Mouse (Mus musculus): ENCODE measurements around the gene B3glct.
A peak's percentile ranks its signal among the peaks of the same experiment; 100 is the strongest.

Gene B3glct

DNA sequence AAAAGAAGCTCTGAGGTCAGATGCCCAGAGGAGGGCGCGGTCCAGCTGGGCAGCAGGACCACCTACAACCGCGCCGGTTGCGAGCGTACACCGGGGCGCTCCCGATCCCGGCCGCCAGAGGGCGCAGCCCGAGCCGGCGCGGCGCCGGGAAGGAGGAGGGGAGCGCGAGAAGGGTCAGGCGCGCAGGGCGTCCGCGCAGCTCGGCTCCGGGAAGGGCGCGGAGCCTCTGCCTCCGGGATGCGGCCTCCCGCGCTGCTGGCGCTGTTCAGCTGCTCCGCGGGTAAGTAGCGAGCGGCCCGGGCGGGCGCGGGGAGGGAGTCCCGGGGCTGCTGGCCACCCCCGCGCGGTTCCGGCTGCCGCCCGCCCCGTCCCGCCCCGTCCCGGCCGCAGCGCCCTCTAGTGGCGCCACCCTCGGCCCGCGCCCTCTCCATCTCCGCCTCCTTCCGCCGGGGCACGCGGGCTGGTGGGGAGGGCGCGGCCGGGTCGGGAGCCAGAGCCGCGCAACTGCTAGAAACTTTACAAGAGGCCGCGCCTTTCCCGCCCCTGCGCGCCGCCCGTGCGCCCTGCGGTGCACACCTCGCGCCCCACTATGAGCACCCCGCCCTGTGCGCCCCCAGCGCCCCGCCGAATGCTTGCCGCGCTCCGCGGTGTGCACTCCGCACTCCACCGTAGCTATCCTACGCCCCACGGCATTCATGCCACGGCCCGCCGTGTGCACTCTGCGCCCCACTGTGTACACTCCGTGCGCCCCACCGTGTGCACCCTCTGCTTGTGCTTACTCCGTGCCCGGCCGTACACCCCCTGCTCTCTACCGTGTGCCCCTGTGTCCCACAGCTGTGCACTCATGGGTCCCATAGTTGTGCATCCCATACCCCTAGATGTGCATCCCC is at the start of gene B3glct:
B3glct (plus strand) TSS at position 131 of the 890 bp plus-strand sequence.
- TF ChIP-seq CTCF (conservative IDR thresholded peaks at IDR 0.05; ENCODE audit: low read length) (no peak), NANOG (IDR thresholded peaks at IDR 0.05; ENCODE audit: borderline replicate concordance, low read length) (no peak), POU5F1 (IDR thresholded peaks at IDR 0.05; ENCODE audit: borderline replicate concordance, low read length) (no peak)
- peaks cover 11% of the 10 kb centered on the region for H3K4me1 ChIP-seq (replicated peaks; ENCODE audit: low read depth, low read length)
- peak within 1 kb of the TSS; percentile 90 for H3K4me3 ChIP-seq (replicated peaks; ENCODE audit: low read length)
- no peaks in the 10 kb centered on the region for H3K36me3 ChIP-seq (ENCODE audit: insufficient read depth, low read length)
- peaks cover 44% of the 10 kb centered on the region for H3K9me3 ChIP-seq (ENCODE audit: low read length)
- H3K27me3 ChIP-seq (ENCODE audit: insufficient read depth, low read length), result peaks cover 3% of the 10 kb centered on the region; the same call in 1 of the 2 replicates

DNA sequence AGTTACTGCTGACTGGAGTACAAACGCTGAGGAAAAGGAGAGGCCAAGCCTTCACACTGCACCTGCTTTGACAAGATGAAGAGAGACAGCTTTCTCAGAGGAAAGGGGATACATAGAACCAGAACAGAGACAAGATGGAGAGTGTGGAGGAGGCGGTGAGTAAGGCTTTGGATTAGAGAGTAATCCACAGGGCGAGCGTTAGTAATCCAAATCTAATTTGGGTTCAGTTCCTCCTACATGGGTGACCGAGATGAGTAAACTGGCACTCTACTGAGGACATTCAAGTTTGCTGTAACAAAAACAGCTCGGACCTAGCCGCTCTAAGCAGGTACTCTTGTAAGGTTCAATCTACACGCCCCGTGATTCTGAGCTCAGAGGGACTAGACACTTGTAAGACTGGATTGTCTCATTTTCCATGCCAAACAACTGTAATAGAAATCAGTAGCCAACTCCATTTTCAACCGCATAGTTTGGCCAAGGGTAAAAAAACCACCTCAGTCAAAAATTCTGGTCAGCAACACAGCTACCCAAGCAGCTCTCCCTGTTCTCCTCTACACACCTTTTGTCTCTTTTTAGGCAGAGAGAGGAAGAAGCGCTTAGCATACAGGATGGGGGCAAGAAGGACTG is 43.5 kb upstream of the B3glct start:
- H3K36me3 ChIP-seq (ENCODE audit: insufficient read depth, low read length), result peaks cover 56% of the 10 kb centered on the region
- TF ChIP-seq CTCF (conservative IDR thresholded peaks at IDR 0.05; ENCODE audit: low read length), result no peak
- TF ChIP-seq NANOG (IDR thresholded peaks at IDR 0.05; ENCODE audit: borderline replicate concordance, low read length), result no peak
- H3K9me3 ChIP-seq (ENCODE audit: low read length), result no peaks in the 10 kb centered on the region
- H3K4me1 ChIP-seq (replicated peaks; ENCODE audit: low read depth, low read length), result peaks cover 40% of the 10 kb centered on the region
- H3K4me3 ChIP-seq (replicated peaks; ENCODE audit: low read length), result peak overlapping the region; percentile 88
- peaks cover 8% of the 10 kb centered on the region; the same call in 1 of the 2 replicates for H3K27me3 ChIP-seq (ENCODE audit: insufficient read depth, low read length)

DNA sequence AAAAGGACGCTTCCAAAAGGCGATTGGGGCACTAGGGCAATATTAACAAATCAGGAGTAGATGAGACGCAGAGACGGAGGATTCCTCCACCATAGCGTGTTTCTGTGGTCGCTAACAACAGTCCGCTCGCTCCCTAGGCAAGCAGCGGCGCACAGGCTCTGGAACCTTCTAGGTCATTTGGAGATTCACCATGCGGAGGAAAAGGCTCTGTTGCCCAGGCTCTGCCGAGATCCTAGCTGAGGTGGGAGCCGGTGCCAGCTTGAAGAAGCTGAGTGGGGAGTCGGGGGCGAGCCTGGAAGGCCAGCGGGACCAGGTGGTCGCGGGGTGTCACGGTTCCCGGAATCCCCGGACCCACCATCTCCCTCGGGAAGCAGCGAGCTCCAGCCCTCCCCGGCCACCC is 42.5 kb upstream of the B3glct start:
- Histone ChIP-seq H3K9me3 (ENCODE audit: low read length) (no peaks in the 10 kb centered on the region), H3K36me3 (ENCODE audit: insufficient read depth, low read length) (peaks cover 46% of the 10 kb centered on the region), H3K4me3 (replicated peaks; ENCODE audit: low read length) (peak overlapping the region; percentile 88), H3K4me1 (replicated peaks; ENCODE audit: low read depth, low read length) (peaks cover 40% of the 10 kb centered on the region), H3K27me3 (ENCODE audit: insufficient read depth, low read length) (peaks cover 8% of the 10 kb centered on the region; the same call in 1 of the 2 replicates)
- no peak for TF ChIP-seq POU5F1 (IDR thresholded peaks at IDR 0.05; ENCODE audit: borderline replicate concordance, low read length)
- no peak for TF ChIP-seq CTCF (conservative IDR thresholded peaks at IDR 0.05; ENCODE audit: low read length)

DNA sequence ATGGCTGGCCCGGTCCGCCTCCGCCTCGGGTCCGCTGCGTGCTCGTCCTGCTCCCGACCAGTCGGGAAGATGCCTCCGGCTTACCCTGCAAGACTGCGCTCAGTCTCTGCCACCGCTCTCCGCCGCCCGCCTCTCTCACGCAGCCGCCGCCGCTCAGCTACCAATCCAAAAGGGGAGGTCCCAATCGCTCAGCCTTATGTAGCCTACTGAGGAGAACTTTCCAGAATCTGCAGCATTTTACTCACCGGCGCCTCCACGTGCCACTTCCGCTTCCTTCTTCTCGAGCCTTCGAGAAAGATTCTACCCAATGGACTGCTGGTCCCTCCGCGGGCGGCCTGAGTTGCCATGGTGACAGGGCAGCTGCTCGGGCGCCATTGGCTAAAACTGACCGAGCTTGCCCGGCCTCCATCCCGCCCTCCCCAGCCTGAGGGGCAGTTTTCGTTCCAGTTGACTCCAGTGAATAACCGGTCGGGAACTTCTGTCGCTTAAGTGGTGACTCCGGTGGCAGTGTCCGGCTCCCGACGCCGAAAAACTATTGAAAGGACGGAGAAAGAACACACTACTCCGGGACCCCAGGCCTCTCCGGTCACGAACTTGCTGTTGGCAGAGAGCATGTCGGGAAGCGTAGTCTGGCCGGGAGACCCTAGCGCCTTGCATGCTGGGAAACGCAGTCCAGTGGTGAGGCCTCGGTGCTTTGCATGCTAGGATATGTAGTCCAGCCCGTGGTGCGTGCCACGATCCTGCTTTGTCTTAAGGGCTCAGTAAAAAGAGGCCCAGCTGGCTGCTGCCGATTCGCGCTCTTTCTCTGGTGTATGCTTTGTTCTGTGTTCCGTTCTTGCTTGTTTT is 41.7 kb upstream of the B3glct start, which contains the start of gene Hsph1:
Hsph1 (minus strand) TSS at position 302 of the 846 bp plus-strand sequence.
- peak within 1 kb of the TSS; percentile 88 for H3K4me3 ChIP-seq (replicated peaks; ENCODE audit: low read length)
- no peak for TF ChIP-seq POU5F1 (IDR thresholded peaks at IDR 0.05; ENCODE audit: borderline replicate concordance, low read length)
- no peak for TF ChIP-seq CTCF (conservative IDR thresholded peaks at IDR 0.05; ENCODE audit: low read length)
- no peak for TF ChIP-seq NANOG (IDR thresholded peaks at IDR 0.05; ENCODE audit: borderline replicate concordance, low read length)
- peaks cover 45% of the 10 kb centered on the region for H3K4me1 ChIP-seq (replicated peaks; ENCODE audit: low read depth, low read length)
- peaks cover 8% of the 10 kb centered on the region; the same call in 1 of the 2 replicates for H3K27me3 ChIP-seq (ENCODE audit: insufficient read depth, low read length)
- no peaks in the 10 kb centered on the region for H3K9me3 ChIP-seq (ENCODE audit: low read length)
- H3K36me3 ChIP-seq (ENCODE audit: insufficient read depth, low read length), result peaks cover 38% of the 10 kb centered on the region

DNA sequence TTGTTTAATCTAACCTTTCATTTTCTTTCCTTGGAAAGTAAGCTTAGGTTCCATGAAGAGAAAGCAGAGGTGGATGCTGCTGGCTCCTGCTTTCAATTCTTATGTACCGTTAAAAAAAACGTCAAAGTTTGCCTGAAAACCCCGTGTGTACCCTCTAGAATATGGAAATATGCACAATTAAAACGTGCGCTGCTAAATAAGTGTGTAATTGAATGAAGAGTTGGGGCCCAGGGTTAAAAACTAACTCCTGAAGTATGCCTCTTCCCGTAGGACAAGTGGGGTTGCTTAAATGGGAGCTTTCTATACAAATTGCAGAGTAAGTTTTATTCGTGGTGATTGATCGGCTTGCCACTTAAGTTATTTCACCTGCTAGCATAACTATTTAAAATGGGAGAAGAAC is 40.7 kb upstream of the B3glct start:
- TF ChIP-seq CTCF (conservative IDR thresholded peaks at IDR 0.05; ENCODE audit: low read length), result no peak
- Histone ChIP-seq H3K27me3 (ENCODE audit: insufficient read depth, low read length) (peaks cover 8% of the 10 kb centered on the region; the same call in 1 of the 2 replicates), H3K4me1 (replicated peaks; ENCODE audit: low read depth, low read length) (peaks cover 48% of the 10 kb centered on the region), H3K36me3 (ENCODE audit: insufficient read depth, low read length) (peaks cover 28% of the 10 kb centered on the region), H3K9me3 (ENCODE audit: low read length) (no peaks in the 10 kb centered on the region), H3K4me3 (replicated peaks; ENCODE audit: low read length) (peak overlapping the region; percentile 88; the same call in 1 of the 2 replicates)

DNA sequence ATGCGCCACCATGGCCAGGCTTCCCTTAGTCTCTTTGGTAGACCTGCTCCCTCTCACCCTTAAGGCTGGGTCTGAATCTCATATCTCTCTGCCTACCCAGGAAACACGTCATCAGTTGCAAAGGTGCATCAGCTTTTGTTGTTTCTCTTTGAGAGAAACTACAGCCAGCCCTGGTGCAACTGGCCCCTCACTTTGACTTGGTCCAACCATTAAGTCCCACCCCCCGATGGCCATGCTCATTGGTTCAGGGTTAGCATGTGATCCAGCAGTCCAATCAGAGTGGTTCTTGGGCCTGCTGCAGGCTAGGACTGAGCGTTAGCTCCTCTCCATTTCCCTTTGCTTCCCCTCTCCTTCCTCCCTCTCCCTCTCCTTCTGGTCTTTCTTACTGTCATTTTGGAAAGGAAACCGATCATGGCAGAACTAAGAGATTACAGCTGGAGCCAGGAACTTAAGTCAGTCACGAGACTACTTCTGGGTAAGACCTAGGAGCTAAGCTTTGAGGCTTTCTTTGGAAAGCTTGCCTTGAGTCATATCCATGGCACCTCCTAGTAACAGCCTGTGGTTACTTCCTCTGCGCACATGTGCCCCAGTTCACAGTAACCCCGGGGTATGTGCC is 36.6 kb upstream of the B3glct start:
- peaks cover 5% of the 10 kb centered on the region; the same call in 1 of the 2 replicates for H3K36me3 ChIP-seq (ENCODE audit: insufficient read depth, low read length)
- TF ChIP-seq CTCF (conservative IDR thresholded peaks at IDR 0.05; ENCODE audit: low read length) (no peak), NANOG (IDR thresholded peaks at IDR 0.05; ENCODE audit: borderline replicate concordance, low read length) (no peak)
- H3K4me1 ChIP-seq (replicated peaks; ENCODE audit: low read depth, low read length), result peaks cover 25% of the 10 kb centered on the region
- no peaks in the 10 kb centered on the region for H3K9me3 ChIP-seq (ENCODE audit: low read length)
- H3K4me3 ChIP-seq (replicated peaks; ENCODE audit: low read length), result peak overlapping the region; percentile 74
- 0 out of 2 replicates have a peak, but pooled peaks cover 3% of the 10 kb centered on the region for H3K27me3 ChIP-seq (ENCODE audit: insufficient read depth, low read length)

DNA sequence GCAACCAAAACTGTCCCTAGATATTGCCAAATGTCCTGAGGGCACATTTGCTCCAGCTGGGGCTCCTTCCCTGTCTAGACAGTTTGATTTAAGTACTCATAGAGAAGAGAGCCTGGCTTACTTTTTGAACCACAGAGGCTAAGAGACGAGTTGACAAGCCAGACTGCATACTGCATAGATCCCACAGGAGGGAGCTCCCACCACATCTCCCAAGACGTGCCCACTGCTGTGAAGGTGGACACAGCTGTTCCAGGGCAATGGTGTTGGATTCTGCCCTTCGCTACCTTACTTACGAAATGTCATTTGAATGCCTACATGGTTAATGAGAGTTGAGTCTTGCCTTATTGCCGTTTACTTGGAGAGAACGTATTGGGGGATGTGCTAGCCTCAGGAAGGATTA is 35.7 kb upstream of the B3glct start:
- H3K36me3 ChIP-seq (ENCODE audit: insufficient read depth, low read length), result peaks cover 5% of the 10 kb centered on the region; the same call in 1 of the 2 replicates
- peaks cover 22% of the 10 kb centered on the region for H3K4me1 ChIP-seq (replicated peaks; ENCODE audit: low read depth, low read length)
- TF ChIP-seq CTCF (conservative IDR thresholded peaks at IDR 0.05; ENCODE audit: low read length) (no peak; the same call in 1 of the 2 replicates), POU5F1 (IDR thresholded peaks at IDR 0.05; ENCODE audit: borderline replicate concordance, low read length) (no peak), NANOG (IDR thresholded peaks at IDR 0.05; ENCODE audit: borderline replicate concordance, low read length) (no peak)
- no peaks in the 10 kb centered on the region for H3K9me3 ChIP-seq (ENCODE audit: low read length)
- 0 out of 2 replicates have a peak, but pooled peaks cover under 1% of the 10 kb centered on the region for H3K27me3 ChIP-seq (ENCODE audit: insufficient read depth, low read length)
- H3K4me3 ChIP-seq (replicated peaks; ENCODE audit: low read length), result peak overlapping the region; percentile 74

Measured in E14TG2a.4 (cell line).